Mouse (Mus musculus) limb, embryonic 14.5 days (tissue): ENCODE measurements around the gene Itgb1bp1. TPM values are rescaled to one million over a fixed set of nuclear protein-coding genes. Genes with fewer than 3 reads are reported as not detected.

ENCODE experiments used
- ATAC-seq: fragments of 200-750 bp; cut with Nextera tagmentation; 2 replicates; pipeline ENCODE4 v1.8.0; 2017; ENCODE audit warnings: low read depth, moderate number of reproducible peaks, moderate TSS enrichment; ENCODE audit not compliant: low FRiP score
- DNase-seq: peaks from one replicate; pipeline ENCODE4 v3.0.0-alpha.2; 2015; ENCODE audit warnings: low spot score
- H3K27ac ChIP-seq: fragments of 300-500 bp; sonication (generic); replicated peaks from 2 replicates; pipeline ENCODE4 v1.5.1; 2014; ENCODE audit warnings: low read depth, mild to moderate bottlenecking, low read length, moderate library complexity, mixed read lengths
- H3K27me3 ChIP-seq: fragments of 300-500 bp; sonication (generic); 2 replicates; pipeline ENCODE4 v1.6.1; 2014; ENCODE audit warnings: low read length, mixed read lengths; ENCODE audit not compliant: control insufficient read depth, insufficient read depth
- H3K36me3 ChIP-seq: fragments of 300-500 bp; sonication (generic); 2 replicates; pipeline ENCODE4 v1.6.1; 2014; ENCODE audit warnings: mild to moderate bottlenecking, low read length, moderate library complexity, mixed read lengths; ENCODE audit not compliant: control insufficient read depth, insufficient read depth
- H3K4me1 ChIP-seq: fragments of 300-500 bp; sonication (generic); 2 replicates; pipeline ENCODE4 v1.6.1; 2014; ENCODE audit warnings: antibody characterized with exemption, low read length, mixed read lengths; ENCODE audit not compliant: control insufficient read depth, insufficient read depth
- H3K4me2 ChIP-seq: fragments of 300-500 bp; sonication (generic); replicated peaks from 2 replicates; pipeline ENCODE4 v1.6.1; 2014; ENCODE audit warnings: low read depth, mild to moderate bottlenecking, low read length, moderate library complexity; ENCODE audit not compliant: severe bottlenecking
- H3K4me3 ChIP-seq: fragments of 300-500 bp; sonication (generic); replicated peaks from 2 replicates; pipeline ENCODE4 v1.5.1; 2014; ENCODE audit warnings: low read length
- H3K9ac ChIP-seq: fragments of 300-500 bp; sonication (generic); 2 replicates; pipeline ENCODE4 v1.6.1; 2014; ENCODE audit warnings: mild to moderate bottlenecking, low read depth, low read length, moderate library complexity; ENCODE audit not compliant: severe bottlenecking
- H3K9me3 ChIP-seq: fragments of 300-500 bp; sonication (generic); 2 replicates; pipeline ENCODE4 v1.6.1; 2016; ENCODE audit warnings: low read length; ENCODE audit not compliant: control insufficient read depth
- POLR2A ChIP-seq: fragments of 200-500 bp; IDR thresholded peaks from 2 replicates; pipeline ENCODE4 v1.8.0; 2012; ENCODE audit warnings: inconsistent platforms, mild to moderate bottlenecking, moderate library complexity, borderline replicate concordance; ENCODE audit not compliant: insufficient read depth, insufficient read length; ENCODE audit errors: extremely low read depth
- WGBS: fragments of 180-500 bp; shearing (Covaris S2); extraction: QIAGEN DNeasy Blood & Tissue Kit; methylation state at CpG from one replicate; pipeline ENCODE4 v1.1.7; 2014; 5-methylcytosine and 5-hydroxymethylcytosine counted together
- polyA plus RNA-seq, 2 experiments: library from polyadenylated mRNA; depleted of rRNA in 1 of 2; stranded (reverse) in 1 of 2; unstranded in 1 of 2; fragments of >200 nt; fragmentation: Nextera tagmentation in 1 of 2; extraction: Ambion mirVana in 1 of 2; gene quantifications; 2 replicates each; pipeline versions ENCODE4 v1.2.1 to v1.2.3; 2012 to 2014

Gene Itgb1bp1
- polyA plus RNA-seq, 2 experiments, result 27.4 to 62.6 TPM

DNA sequence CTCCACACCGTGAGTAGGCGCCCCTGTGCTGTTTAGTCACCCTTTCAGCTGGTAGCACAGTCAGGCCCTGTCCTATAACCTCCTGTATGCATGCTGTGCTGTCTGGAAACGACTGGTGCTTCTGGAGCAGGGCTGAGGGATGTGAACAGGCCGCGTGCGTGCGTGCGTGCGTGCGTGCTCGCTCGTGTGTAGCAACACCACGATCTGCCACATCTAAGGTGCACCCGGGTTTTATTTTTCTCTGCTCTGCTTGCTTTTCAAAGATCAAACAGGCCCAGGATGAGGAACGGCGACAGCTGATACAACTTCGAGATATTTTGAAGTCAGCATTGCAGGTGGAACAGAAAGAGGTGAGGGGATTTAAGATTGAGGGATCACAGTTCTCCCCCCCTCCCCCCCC, 73.2 kb downstream of the Itgb1bp1 start:
- Histone ChIP-seq H3K9ac (no peak overlapping the region), H3K4me2 (no peak overlapping the region), H3K4me1 (no peaks in the 10 kb centered on the region), H3K36me3 (peaks cover 29% of the 10 kb centered on the region), H3K9me3 (no peaks in the 10 kb centered on the region), H3K4me3 (no peak overlapping the region), H3K27me3 (no peaks in the 10 kb centered on the region), H3K27ac (no peak overlapping the region)
- DNase-seq (no peak), ATAC-seq (no peak)
- TF ChIP-seq POLR2A, result no peak
- WGBS, result 87% methylated on average over 17 of the region's 17 CpGs

- 93% methylated on average over 10 of the region's 10 CpGs for WGBS
- no peak for ATAC-seq
- DNase-seq, result no peak
- H3K9ac ChIP-seq, result no peak overlapping the region
- H3K4me2 ChIP-seq, result no peak overlapping the region
- H3K27ac ChIP-seq, result no peak overlapping the region
- no peaks in the 10 kb centered on the region for H3K9me3 ChIP-seq
- TF ChIP-seq POLR2A, result no peak
- no peaks in the 10 kb centered on the region for H3K27me3 ChIP-seq
- peaks cover 39% of the 10 kb centered on the region for H3K36me3 ChIP-seq
- 0 out of 2 replicates have a peak, but pooled peaks cover 10% of the 10 kb centered on the region for H3K4me1 ChIP-seq
- no peak overlapping the region for H3K4me3 ChIP-seq
Observed at GRCm38 (mm10) chr12:21209273-21209672, 76.8 kb downstream of the Itgb1bp1 start.

GRCm38 (mm10) chr12:21208172-21208795, 77.8 kb downstream of the Itgb1bp1 start:
- H3K36me3 ChIP-seq, result peaks cover 36% of the 10 kb centered on the region
- H3K27me3 ChIP-seq, result no peaks in the 10 kb centered on the region

DNA sequence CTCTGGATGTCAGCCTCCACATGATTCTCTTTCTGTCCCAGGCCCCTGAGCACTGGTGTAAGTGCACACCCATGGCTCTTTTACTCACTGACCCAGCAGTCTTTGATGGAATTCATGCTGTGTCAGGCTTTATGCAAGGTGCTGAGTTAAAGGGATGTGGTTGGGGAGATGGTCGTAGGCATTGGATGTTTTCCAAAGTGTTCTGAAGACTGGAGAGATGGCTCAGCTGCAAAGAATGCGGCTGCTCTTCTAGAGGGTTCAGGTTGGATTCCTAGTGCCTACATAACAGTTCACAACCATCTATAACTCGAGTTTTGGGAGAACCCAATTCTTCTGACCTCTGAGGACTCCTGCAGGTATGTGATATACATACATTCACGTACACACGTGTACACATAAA, 78.7 kb downstream of the Itgb1bp1 start:
- DNase-seq (no peak), ATAC-seq (no peak)
- no peak overlapping the region for H3K4me3 ChIP-seq
- 90% methylated on average over 5 of the region's 5 CpGs for WGBS
- TF ChIP-seq POLR2A, result no peak
- no peak overlapping the region for H3K9ac ChIP-seq
- H3K36me3 ChIP-seq, result peaks cover 33% of the 10 kb centered on the region
- H3K27ac ChIP-seq, result no peak overlapping the region
- H3K27me3 ChIP-seq, result no peaks in the 10 kb centered on the region
- H3K4me1 ChIP-seq, result 0 out of 2 replicates have a peak, but pooled peaks cover 10% of the 10 kb centered on the region
- no peaks in the 10 kb centered on the region for H3K9me3 ChIP-seq
- H3K4me2 ChIP-seq, result no peak overlapping the region

More at GRCm38 (mm10) chr12:21208172-21208795, 77.8 kb downstream of the Itgb1bp1 start:
- Histone ChIP-seq H3K9me3 (no peaks in the 10 kb centered on the region), H3K4me3 (no peak overlapping the region), H3K9ac (no peak overlapping the region), H3K4me2 (no peak overlapping the region), H3K4me1 (0 out of 2 replicates have a peak, but pooled peaks cover 10% of the 10 kb centered on the region), H3K27ac (no peak overlapping the region)
- no peak for TF ChIP-seq POLR2A
- no peak for ATAC-seq
- WGBS, result 84% methylated on average over 11 of the region's 11 CpGs
- no peak for DNase-seq

DNA sequence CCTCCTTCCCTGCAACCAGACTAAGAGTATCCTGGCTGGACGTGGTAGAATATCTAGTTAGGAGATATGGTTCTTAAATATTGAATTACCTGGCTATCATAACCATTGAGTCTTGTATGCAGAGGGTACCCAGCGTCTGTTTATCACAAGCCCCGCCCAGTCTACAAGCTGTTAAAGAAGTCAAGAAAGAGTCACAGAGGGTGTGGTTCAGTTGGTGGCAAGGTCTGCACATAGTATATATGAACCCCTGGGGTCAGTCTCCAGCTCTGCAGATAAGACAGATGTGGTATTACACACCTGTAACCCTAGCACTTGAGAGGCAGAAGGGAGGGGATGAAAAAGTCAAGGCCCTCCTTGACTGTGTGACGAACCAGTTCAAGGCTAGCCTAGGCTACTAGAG, 80.3 kb downstream of the Itgb1bp1 start:
- no peak for TF ChIP-seq POLR2A
- 90% methylated on average over 4 of the region's 4 CpGs for WGBS
- DNase-seq (no peak), ATAC-seq (no peak)
- no peak overlapping the region for H3K9ac ChIP-seq
- H3K4me2 ChIP-seq, result no peak overlapping the region
- H3K27ac ChIP-seq, result no peak overlapping the region
- H3K4me3 ChIP-seq, result no peak overlapping the region
- H3K4me1 ChIP-seq, result 0 out of 2 replicates have a peak, but pooled peaks cover 10% of the 10 kb centered on the region
- no peaks in the 10 kb centered on the region for H3K27me3 ChIP-seq
- no peaks in the 10 kb centered on the region for H3K9me3 ChIP-seq
- H3K36me3 ChIP-seq, result peaks cover 33% of the 10 kb centered on the region
